Mouse (Mus musculus) urinary bladder, postnatal 25 days (tissue): ENCODE data around the gene Grik3.
A peak's percentile ranks its signal among the peaks of the same experiment; 100 is the strongest.
"Not testable (repeated sequence)": the region's sequence is repeated elsewhere in the genome, so short reads cannot be mapped to it uniquely, and the experiment has no call there.

ENCODE experiments used
- DNase-seq: peaks from one replicate; pipeline ENCODE4 v3.0.0; 2022; ENCODE audit warnings: low spot score

Grik3 gene

DNA sequence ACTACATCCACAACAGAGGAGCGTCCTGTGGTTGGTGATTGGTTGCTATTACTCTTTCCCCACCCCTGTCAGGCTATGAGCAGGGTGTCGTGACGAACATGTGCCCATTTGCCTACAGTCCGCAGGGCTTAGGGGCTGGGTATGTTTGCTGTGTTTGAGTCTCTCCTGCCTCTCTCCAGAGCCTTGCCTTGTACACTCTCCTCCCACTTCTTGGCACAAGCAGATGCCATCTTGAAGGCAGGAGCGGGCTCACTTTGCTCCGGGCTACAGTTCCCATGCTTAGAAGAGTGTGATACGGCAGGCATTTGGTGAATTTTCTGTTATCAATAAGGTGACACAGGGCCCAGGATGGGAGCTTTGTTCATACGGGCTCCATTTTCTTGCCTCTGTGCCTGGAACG lies 104.5 kb downstream of the Grik3 start:
- DNase-seq: no peak

DNA sequence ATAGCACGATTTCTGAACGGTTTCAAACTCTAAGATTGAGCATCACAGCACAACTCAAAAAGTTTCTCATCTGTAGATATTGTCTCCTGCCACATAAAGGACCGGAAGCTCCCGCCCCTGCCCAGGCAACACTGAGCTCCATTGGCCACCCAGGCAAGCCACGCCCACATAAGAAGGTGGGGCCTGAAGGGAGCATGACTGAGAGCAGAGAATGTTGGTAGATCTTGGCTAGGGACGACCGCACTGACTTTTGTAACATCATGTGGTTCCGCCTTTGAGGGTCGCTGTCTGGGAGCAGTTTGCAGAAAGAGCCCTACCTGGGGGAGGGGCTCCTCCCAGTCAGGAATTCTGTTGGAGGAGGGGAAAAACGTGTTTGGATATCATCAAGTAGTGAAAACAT lies 108.2 kb downstream of the Grik3 start:
- no peak for DNase-seq

DNA sequence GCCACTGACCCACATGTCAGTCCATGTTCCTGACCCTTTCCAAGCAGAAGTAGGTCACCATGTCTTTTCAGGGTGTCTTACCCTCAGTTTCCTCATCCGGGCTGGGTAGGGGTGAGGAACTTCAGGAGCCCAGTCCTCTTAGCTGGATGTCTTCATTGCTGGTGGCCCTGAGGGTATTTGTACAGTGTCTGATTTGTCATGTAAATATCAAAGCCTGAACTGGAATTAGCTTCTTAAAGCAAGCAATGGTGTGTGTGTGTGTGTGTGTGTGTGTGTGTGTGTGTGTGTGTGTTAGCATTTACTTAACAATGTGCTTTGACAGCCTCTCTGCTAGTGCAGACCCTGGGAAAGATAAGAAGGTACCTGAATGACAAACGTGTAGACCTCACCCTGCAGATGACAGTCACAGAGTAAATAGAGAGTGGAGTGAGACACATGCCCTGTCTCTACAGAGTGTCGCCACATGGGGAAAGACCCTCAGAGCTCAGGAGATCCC lies 109.1 kb downstream of the Grik3 start:
- no peak for DNase-seq

DNA sequence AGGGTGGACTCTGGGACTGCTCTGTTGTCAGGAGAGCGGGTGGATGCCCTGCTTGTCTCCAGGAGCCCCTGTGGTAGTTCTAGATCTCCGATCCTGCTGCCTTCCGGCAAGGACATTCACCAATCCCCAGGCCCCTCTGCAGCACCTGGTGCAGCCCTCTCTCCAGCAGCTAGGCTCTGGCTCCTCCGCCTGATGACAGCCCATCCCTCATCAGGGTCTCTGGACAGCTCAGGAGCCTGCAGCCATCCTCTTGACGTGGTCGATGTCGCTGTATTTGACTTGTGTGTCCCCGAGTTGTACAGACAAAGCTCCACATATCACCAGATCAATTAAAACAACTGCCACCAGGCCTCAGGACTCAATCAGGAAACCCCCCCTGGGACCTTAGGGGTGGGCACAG lies 110.1 kb downstream of the Grik3 start:
- DNase-seq: no peak

DNA sequence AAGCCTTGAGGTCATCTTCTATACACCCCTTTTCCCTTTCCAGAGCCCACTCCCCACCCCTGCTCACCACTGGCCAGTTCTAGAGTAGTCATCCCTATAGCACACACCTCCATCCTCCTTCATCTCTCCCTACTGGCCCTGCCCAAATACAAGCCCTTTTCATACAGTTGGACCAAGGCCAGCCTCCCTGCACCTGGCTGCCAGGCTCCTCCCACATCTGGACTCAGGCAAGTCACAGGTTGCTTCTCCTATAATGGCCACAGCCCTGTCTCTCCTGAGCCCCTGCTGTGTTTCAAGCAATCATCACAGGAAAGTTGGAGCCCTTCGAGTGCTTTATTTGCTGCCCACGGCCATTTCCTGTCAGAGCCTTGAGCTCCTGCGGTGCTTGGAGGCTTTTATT lies 110.8 kb downstream of the Grik3 start:
- DNase-seq: no peak

DNA sequence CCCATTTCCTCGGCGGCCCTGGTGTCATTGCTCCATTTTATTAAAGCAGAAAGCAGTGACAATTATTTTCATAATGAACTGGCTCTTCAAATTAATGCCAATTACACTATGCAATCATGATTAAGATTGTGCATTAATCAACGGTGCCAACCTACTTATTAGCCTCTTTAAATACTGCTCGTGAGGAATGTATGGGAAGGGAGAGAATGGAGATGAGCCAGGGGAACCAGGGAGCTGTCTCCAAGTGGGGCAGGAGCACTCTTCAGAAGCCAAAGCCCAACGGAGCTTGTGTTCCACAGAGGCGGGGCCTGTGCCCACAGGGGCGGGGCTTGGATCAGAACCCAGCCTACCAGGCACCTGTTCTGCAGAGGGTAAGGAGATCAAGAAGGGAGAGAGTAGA lies 114.0 kb downstream of the Grik3 start:
- no peak for DNase-seq

DNA sequence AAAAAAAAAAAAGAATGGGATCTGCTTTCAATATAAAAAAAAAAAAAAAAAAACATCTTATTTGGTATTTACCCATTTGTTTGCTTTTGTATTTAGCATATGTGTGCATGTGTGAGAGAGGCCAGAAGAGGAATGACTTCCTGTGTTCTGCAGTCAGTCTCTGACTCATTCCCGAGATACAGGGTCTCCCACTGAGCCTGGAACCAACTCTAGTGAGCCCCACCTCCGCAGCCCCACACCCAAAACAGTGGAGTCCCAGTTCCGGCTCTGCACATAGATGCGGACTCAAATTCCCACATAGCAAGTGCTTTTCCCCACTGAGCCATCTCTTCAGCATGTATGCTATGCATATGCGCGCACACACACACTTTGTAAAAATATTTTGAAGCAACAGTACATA lies 115.6 kb downstream of the Grik3 start:
- DNase-seq: no peak

DNA sequence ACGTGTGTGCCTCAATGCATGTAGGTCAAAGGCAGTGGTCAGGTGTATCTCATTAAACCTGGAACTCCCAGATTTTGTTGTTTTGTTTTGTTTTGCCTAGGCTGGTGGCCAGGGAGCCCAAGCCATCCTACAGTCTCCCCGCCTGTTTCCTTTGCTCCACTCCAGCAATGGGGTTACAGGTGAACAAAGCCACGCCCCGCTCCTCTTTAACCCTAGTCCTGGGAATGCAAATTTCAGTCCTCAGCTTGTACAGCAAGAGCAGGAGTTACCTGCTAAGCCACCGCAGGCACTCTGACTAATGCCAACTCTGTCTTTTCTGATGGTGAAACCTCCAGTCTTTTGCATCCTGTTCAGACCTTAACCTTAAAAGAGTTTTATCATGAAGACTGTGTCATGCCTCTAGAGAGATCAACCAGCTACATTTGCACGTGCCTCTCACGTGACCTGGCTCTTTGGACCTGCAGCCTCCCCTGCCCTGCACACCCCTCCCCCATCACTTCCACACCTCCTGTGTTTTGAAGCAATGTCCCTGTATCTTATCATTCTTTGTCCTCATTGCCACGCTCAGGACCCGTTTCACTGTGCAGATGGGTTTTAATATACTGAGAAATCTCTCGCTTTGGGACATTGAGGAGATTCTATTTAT lies 117.0 kb downstream of the Grik3 start:
- DNase-seq: no peak

DNA sequence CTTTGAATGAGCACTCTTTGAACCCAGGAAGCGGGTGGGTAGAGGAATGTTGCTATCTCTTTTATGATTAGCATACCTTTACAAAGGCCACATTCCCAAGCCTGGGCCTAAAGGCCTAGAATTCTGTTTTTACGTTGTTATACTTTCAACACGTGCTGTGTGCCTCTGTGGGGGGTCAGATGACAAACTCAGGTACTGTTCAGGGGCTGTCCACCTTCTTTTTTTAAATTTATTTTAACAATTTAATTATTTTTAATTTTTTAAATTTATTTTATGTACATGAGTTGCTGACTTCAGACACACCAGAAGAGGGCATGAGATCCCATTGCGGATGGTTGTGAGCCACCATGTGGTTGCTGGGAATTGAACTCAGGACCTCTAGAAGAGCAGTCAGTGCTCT lies 118.4 kb downstream of the Grik3 start:
- DNase-seq: not testable (repeated sequence)

DNA sequence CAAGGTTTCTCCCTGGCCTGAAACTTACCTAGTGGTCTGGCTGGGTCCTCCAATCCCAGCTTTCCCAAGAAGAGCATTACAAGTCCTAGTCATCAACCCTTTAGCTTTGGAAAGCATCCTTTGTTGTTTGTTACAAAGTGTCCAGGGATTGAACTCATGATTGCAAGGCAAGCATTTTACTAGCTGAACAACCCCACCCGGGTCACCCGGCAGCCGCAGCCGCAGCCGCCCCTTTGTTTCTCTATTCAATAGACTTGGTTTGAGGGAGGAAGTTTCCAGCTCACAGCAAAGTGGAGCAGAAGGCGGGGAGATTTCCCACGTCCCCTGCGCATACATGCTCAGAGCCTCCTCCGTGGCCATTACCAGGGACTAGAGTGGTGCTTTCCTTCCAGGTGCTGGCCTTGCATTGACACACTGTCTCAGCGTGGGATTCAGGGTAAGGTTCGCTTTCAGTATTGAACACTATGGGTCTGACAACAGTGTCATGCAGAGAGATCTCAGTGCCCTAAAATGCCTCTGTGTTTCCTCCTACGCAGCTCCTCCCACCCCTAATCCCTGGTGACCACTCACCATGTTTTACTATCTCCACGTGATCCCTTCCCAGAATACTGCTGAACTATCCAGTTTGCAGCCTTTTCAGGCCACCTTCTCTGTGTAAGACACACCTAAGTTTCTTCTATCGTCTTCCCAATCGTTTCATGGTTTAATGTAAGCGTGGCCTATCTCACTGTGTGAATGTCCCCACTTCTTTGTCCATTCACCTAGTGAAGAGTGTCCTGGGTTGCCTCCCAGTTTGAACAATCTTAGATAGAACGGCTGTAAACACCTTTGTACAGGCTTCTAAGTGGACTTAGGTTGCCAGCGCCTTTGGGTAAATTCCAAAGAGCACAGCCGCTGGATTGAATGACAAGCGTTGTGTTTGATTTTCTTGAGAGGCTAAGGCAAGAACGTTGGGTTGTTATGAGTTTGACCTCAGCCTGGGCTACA lies 119.1 kb downstream of the Grik3 start:
- no peak for DNase-seq

DNA sequence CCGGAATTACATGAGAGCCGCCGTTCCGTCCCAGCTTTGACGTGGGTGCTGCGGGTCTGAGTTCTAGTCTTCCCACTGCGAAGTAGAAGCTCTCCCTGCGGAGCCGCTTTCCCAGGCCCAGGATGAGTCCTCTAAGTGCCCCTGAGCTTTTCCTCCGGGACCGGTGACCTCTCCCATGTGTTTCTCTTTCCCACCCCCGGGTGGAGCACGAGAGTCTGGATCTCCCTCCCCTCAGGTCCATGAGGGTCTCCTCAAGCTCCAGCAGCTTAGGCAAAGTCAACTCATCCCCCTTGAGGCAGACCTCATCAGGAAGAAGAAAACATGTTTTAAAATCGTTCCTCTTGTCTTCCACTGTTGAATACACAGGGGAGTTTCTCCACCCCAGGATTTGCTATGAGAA lies 127.4 kb downstream of the Grik3 start:
- DNase-seq: no peak

DNA sequence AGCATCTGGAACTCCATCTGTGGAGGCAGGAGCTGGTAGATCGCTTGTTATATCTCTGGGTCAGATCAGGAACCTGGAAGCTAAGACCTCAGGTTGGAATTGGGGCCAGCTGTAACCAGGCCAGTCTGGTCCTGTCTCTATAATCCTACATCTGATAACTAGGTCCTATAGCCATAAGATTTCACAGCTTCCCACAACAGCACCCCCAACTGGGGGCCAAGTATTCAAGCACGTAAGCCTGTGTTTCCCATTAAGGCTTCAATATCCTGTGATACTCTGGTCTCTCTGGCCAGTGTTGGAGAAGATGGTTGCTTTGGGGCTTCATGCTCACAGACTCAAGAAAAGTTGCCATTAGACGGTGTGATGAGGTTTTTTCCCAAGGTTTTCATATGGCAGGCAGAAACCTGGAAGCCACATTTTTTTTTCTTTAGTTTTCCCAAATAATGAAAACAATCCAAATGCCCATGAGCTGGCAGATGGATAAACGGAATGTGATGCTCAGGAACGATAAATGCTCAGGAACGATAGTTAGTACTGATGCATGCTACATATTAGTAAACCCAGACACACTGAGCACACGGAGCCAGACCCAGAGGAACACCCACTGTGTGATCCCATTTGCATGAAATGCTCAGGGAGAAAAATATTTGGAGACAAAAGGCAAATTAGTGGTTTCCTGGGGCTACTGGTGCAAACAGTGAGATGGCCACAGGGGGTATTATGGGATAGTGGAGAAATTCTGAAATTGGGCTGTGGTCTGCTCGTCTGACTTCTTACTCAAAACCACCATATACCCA lies 128.2 kb downstream of the Grik3 start:
- DNase-seq: no peak

DNA sequence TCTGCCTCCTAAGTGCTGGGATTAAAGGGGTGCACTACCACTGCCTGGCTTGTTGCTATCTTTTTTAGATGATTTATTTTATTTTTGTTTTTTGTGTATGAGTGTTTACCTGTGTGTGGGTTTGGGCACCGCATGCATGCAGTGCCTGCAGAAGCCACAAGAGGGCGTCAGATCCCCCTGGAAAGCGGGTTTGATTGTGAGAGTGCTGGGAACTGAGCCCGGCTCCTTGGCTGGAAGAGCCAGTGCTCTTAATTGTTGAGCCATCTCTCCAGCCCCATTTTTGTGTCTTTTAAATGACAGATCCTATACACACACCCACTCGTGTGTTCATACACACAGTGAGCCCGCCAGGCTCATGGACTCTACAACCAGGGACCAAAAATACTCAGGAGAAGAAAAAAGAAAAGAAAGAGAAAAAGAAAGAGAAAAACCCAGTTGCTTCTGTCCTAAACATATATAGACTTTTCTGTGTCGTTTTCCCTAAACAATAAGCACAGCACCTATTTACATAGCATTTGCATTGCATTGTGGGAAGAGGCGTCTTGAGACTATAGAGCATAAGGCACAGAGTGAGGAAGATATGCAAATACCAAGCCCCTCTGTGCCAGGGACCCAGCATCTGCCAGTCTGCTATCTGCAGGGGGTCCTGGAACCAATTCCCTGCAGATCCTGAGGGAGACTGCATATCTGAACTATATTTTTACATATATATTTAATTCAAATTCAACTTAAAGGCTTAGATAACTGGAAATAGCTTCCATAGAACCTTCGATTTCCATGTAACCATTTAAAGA lies 134.6 kb downstream of the Grik3 start:
- no peak for DNase-seq

DNA sequence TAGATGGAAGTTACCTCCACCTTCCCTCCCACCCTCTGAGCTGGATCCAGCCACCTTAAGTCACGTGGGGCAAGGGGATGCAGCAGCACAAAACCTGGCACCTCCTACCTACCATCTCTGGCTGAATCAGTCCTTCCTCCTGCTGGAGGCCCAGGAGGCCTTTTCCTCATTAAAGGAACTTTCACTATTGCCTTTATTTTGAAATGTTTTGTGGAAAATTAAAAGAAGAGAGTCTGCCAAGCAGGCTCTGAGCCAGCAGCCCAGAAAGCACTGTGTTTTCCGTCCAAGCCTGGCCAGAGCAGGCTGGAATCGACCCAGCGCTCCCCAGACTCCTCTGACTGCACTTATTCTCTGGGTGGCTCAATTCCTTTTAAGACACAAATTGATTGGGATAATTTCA lies 139.0 kb downstream of the Grik3 start:
- DNase-seq: peak; percentile 19

DNA sequence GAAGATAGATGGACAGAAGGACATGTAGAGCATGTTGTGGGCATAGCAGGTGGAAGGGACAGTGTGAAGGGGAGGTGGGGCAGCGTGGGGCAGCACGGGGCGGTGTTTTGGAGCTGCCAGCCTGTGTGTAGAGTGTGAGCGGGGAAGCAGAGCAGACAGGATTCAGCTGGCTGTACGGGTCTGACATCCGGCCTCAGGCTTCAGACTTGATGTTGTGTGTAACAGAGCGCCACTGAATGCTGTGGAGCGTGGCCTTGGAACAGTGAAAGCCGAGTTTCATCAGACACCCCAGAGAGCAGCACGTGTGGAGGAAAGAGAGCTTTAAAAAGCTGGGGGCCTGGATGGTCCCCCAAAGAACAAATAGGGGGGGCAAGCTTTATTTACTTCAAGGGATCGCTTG lies 144.5 kb downstream of the Grik3 start:
- DNase-seq: no peak

DNA sequence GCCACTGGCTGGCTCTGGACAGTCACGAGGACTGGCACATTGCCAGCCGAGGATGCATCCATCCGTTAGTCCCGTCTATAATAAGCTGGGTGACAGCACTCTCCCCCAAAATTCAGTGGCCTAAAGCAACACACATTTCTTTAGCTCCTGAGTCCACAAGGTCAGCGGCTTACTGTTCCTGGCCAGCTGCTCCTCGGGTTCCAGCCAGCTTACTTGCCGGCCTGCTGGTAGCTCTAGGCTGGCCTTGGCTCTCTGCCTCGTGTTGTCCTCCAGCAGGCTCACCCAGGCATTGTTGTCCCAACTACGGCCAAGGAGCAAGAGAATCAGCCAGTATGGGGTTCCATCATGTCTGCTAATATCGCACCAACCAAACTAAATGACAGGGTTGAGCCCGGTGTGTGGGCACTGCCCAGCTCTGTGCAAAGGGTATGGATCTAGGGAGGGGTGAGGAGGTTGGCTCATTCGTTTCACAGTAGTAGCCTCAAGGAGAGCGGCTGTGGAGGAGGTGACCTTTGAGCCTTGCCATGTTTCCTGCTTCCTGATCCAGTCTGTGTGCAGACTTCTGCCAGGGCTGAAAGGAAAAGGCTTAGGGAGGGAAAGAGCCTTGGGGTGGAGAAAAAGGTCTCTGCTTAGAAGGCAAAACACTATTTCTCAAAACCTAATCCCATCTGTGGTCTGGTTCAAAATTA lies 146.3 kb downstream of the Grik3 start:
- DNase-seq: no peak

DNA sequence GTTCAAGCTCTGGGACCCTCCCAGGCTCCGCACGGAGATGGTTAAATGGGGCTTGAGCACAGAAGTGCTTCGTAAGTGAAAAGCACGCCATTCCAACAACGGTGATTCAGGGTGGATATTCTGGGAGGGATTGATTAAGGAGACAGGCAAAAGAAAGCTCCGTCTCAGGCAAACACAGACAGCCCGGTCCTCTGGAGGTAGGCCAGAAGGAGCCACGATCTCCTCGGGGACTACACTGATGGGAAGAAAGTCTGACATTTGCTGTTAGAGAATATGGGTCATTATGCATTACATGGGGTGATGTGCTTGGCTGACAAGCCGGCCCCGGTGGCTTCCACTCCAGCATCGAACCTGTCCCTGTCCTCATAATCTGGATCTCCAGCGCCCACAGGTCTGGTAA lies 146.9 kb downstream of the Grik3 start:
- DNase-seq: no peak

DNA sequence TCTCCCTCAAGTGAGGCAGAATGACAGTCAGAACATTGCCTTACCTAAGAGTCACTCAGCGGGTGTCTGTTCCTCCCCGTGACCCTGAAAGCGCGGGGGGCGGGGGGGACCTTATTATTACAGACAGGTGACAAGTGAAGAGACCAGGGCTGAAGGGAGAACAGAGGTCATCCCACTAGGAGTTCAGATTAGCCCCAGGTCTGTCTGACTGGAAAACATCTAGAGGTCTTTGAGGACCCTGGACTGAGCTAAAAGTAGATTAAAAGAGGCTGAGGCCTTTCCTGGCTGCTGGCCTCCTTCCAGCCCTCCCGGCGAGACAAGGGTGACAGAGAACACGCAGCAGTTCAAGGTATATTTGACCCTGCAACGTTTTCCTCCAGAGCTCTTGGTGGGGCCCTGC lies 150.0 kb downstream of the Grik3 start:
- DNase-seq: no peak

DNA sequence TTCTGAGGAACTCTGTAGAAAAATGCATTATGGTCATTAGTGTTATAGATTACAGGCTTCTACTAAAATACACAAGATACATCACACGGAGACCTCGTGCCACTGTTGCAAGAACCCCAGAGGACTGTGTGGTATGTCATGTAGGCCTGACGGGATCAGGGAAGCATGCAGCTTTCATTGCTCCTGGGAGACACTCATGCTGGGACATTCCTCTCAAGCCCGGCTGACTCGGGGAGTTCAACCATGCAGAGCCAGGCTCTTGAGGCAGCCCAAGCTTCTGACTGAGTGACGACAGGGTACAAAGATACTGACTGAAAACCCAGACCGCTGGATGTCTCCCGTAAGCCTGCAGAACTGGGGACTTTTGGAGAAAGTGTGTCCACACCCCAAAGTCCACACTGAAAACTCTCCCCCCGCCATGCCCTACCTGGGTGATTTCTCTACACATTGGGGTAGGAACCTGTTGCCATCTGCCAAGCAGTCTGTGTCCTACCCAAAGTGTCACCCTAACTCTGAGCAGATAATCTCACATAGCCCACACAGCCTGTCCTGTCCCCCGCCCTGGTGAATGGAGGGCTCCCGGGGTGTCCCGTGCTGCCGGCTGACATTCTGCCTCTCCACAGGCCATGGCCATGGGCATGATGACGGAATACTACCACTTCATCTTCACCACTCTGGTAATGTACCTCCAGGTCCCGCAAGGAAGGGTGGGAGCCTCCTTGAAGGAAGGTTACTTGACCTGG lies 150.6 kb downstream of the Grik3 start:
- DNase-seq: no peak
